Mouse (Mus musculus): ENCODE data around the gene Slco2a1.

DNA sequence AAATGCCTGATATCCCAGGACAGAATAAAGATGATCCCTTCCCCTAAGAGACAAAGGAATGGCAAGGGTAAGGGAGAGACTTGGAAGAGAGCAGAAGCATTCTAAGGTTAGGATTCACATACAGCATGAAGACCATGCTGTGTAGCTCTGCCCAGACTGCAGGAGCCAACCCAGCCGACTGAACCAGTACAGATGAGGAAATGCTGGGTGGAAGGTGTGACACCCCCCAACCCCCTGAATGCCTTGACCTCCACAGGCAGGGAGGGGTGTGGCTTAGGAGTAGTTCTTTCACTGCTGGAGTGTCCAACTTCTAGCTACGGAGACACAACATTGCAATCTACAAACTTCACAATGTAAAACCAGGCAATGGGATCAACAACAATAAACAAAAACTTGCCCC lies 121.4 kb downstream of the Slco2a1 start:
- TF ChIP-seq CTCF (IDR thresholded peaks at IDR 0.05; ENCODE audit: low read depth, low read length) (no peak), POLR2A (IDR thresholded peaks at IDR 0.05; ENCODE audit: borderline replicate concordance, low read depth, low read length) (no peak)
